ENCODE assay signal across 9 mouse cellular contexts in the genomic region with DNA sequence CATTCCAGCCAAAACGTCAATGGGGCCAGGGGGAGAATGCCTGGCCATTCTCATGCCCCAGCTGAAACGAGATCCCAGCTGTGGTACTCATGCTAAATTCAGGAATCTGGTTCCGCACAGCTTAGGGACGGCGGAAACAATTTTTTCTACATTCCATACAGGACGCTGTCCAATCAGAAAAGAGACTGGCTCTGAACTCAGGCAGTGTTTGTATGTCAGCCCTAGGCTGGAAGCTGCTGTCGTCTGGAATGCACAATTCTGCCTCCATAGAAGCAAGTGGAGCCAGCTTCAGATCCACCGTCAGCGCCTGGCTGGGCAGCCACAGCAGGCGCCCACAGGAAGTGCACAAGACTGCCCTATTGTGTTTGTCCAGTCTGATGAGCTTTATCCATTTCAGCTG. TPM values are rescaled to one million over a fixed set of nuclear protein-coding genes. Genes with fewer than 3 reads are reported as not detected.
DNase-seq lines count a peak whose midpoint lies in the region; ATAC-seq and TF ChIP-seq lines count a peak whose summit lies in the region.
"Had no signal": no experiment of that assay in that cellular context is flagged by ENCODE, and none has a peak within 500 bp of the region (broad histone marks: within the 10 kb centered on the region; RNA-seq: fewer than 3 reads in every experiment).

No protein-coding gene starts in this region.

- no peak overlapping the region for H3K9ac ChIP-seq in hindbrain, embryonic 14.5 days
- H3K9ac ChIP-seq in liver, postnatal 0 days (replicated peaks), result no peak overlapping the region
- no peak overlapping the region for H3K9ac ChIP-seq in stomach, embryonic 14.5 days (replicated peaks; ENCODE audit: low read depth, low read length)
- H3K9ac ChIP-seq: liver, embryonic 13.5 days had no signal

- 19% methylated on average over 10 of the region's 10 CpGs for WGBS in hindbrain, embryonic 14.5 days
- 54% methylated on average over 10 of the region's 10 CpGs for WGBS in liver, postnatal 0 days (ENCODE audit: insufficient replicate concordance)
- 8% methylated on average over 10 of the region's 10 CpGs for WGBS in stomach, embryonic 14.5 days

- TF ChIP-seq EP300 in liver, postnatal 0 days (IDR thresholded peaks at IDR 0.05; ENCODE audit: low read depth), result no peak

- intact Hi-C loops in left cerebral cortex, postnatal 4 days (cut with DNase I), result no loop called here

- H3K4me3 ChIP-seq in hindbrain, embryonic 14.5 days (replicated peaks; ENCODE audit: low read length), result no peak overlapping the region
- no peak overlapping the region for H3K4me3 ChIP-seq in liver, postnatal 0 days (ENCODE audit: low read depth, low read length)
- H3K4me3 ChIP-seq in stomach, embryonic 14.5 days (ENCODE audit: low read depth, low read length), result no peak overlapping the region
- H3K4me3 ChIP-seq: liver, embryonic 13.5 days had no signal

- H3K36me3 ChIP-seq in hindbrain, embryonic 14.5 days (replicated peaks; ENCODE audit: control insufficient read depth, insufficient read depth), result no peaks in the 10 kb centered on the region
- H3K36me3 ChIP-seq in liver, postnatal 0 days (replicated peaks; ENCODE audit: insufficient read depth, low read length), result no peaks in the 10 kb centered on the region
- H3K36me3 ChIP-seq in stomach, embryonic 14.5 days (ENCODE audit: control insufficient read depth, insufficient read depth, low read length), result no peaks in the 10 kb centered on the region
- H3K36me3 ChIP-seq: liver, embryonic 13.5 days had no signal

- no peak for TF ChIP-seq CTCF in liver, postnatal 0 days (IDR thresholded peaks at IDR 0.05; ENCODE audit: low read depth)

- peak; percentile 26 for DNase-seq in kidney, adult 11 months
- DNase-seq in kidney, adult 8-10 months, result no peak
- DNase-seq in hindbrain, embryonic 14.5 days (ENCODE audit: low spot score), result no peak
- DNase-seq in liver, postnatal 0 days, result no peak
- DNase-seq in left cerebral cortex, postnatal 4 days, result no peak
- DNase-seq in thymus, postnatal 4 days, result no peak
- DNase-seq: liver, embryonic 13.5 days had no signal

- H3K4me2 ChIP-seq in hindbrain, embryonic 14.5 days (replicated peaks), result no peak overlapping the region
- H3K4me2 ChIP-seq in liver, postnatal 0 days (ENCODE audit: low read depth, low read length), result no peak overlapping the region
- peak overlapping the region; percentile 4; the same call in 1 of the 2 replicates for H3K4me2 ChIP-seq in stomach, embryonic 14.5 days (replicated peaks; ENCODE audit: low read depth, low read length)
- H3K4me2 ChIP-seq: liver, embryonic 13.5 days had no signal

- no peaks in the 10 kb centered on the region for H3K27me3 ChIP-seq in hindbrain, embryonic 14.5 days (ENCODE audit: control insufficient read depth, insufficient read depth, low read length)
- no peaks in the 10 kb centered on the region for H3K27me3 ChIP-seq in liver, postnatal 0 days (ENCODE audit: insufficient read depth, low read length)
- H3K27me3 ChIP-seq in stomach, embryonic 14.5 days (ENCODE audit: control insufficient read depth, insufficient read depth, low read length), result no peaks in the 10 kb centered on the region

- H3K9me3 ChIP-seq in hindbrain, embryonic 14.5 days (ENCODE audit: control insufficient read depth, low read length), result no peaks in the 10 kb centered on the region
- no peaks in the 10 kb centered on the region for H3K9me3 ChIP-seq in liver, postnatal 0 days (ENCODE audit: low read length)
- no peaks in the 10 kb centered on the region for H3K9me3 ChIP-seq in stomach, embryonic 14.5 days (ENCODE audit: control insufficient read depth, low read depth, low read length)
- H3K9me3 ChIP-seq: liver, embryonic 13.5 days had no signal

- H3K4me1 ChIP-seq in hindbrain, embryonic 14.5 days (replicated peaks; ENCODE audit: control insufficient read depth, insufficient read depth, low read length), result peaks cover 8% of the 10 kb centered on the region; the same call in 1 of the 2 replicates
- no peaks in the 10 kb centered on the region for H3K4me1 ChIP-seq in liver, postnatal 0 days (ENCODE audit: insufficient read depth)
- H3K4me1 ChIP-seq in stomach, embryonic 14.5 days (ENCODE audit: control insufficient read depth, insufficient read depth, low read length), result peaks cover 15% of the 10 kb centered on the region; the same call in 1 of the 2 replicates

- peak overlapping the region; percentile 54 for H3K27ac ChIP-seq in hindbrain, embryonic 14.5 days
- no peak overlapping the region for H3K27ac ChIP-seq in liver, postnatal 0 days (ENCODE audit: low read depth)
- H3K27ac ChIP-seq in stomach, embryonic 14.5 days (ENCODE audit: low read length), result peak overlapping the region; percentile 87
- H3K27ac ChIP-seq: liver, embryonic 13.5 days had no signal

- ATAC-seq in hindbrain, embryonic 14.5 days (ENCODE audit: low FRiP score), result peak; percentile 52; the same call in 1 of the 2 replicates
- 0 out of 2 replicates have a peak, but pooled peaks have one; percentile 7 for ATAC-seq in liver, postnatal 0 days
- ATAC-seq in stomach, embryonic 14.5 days (ENCODE audit: insufficient number of reproducible peaks, insufficient read depth, low FRiP score, low read depth), result peak; percentile 80
- ATAC-seq in monocyte, adult 5-6 weeks (replicated peaks; ENCODE audit: insufficient number of reproducible peaks, low FRiP score, low TSS enrichment, poor library complexity, severe bottlenecking), result no peak

RNA-seq across cellular contexts. Expression of gene Gpsm1, which starts 5.6 kb away (rescaled TPM):
- 96.7 and 101 TPM in 2 replicates for polyA plus RNA-seq in hindbrain, embryonic 14.5 days (2014; fragmentation: Nextera tagmentation; extraction: Ambion mirVana)
- polyA plus RNA-seq in liver, postnatal 0 days (2015; fragmentation: Nextera tagmentation; extraction: Ambion mirVana), result 1.9 TPM in 2 replicates
- 24.0 and 24.1 TPM in 2 replicates for polyA plus RNA-seq in stomach, embryonic 14.5 days (2014; fragmentation: Nextera tagmentation; extraction: Ambion mirVana)
- total RNA-seq in left cerebral cortex, postnatal 4 days (2021), result 100 to 1,000 TPM; 179 to 190 TPM
- total RNA-seq in monocyte, adult 5-6 weeks (2017), result 10.2 to 26.9 TPM (median 12.7 TPM) in 3 replicates

RNA-seq across cellular contexts. Expression of gene Ccdc187, which starts 15.4 kb away (rescaled TPM):
- polyA plus RNA-seq in hindbrain, embryonic 14.5 days (2014; fragmentation: Nextera tagmentation; extraction: Ambion mirVana), result 0.25 and 0.29 TPM in 2 replicates
- polyA plus RNA-seq in liver, postnatal 0 days (2015; fragmentation: Nextera tagmentation; extraction: Ambion mirVana), result 0.01 TPM in 1 of 2 replicates, not detected in the other
- polyA plus RNA-seq in stomach, embryonic 14.5 days (2014; fragmentation: Nextera tagmentation; extraction: Ambion mirVana), result 0.58 and 1.1 TPM in 2 replicates
- total RNA-seq in left cerebral cortex, postnatal 4 days (2021), result 1 to 10 TPM; 1.9 TPM
- not detected in 3 replicates for total RNA-seq in monocyte, adult 5-6 weeks (2017)

RNA-seq across cellular contexts. Expression of gene Dnlz, which starts 42.2 kb away (rescaled TPM):
- polyA plus RNA-seq in hindbrain, embryonic 14.5 days (2014; fragmentation: Nextera tagmentation; extraction: Ambion mirVana), result 27.7 and 28.3 TPM in 2 replicates
- polyA plus RNA-seq in liver, postnatal 0 days (2015; fragmentation: Nextera tagmentation; extraction: Ambion mirVana), result 7.5 and 7.9 TPM in 2 replicates
- polyA plus RNA-seq in stomach, embryonic 14.5 days (2014; fragmentation: Nextera tagmentation; extraction: Ambion mirVana), result 25.6 and 27.6 TPM in 2 replicates
- total RNA-seq in left cerebral cortex, postnatal 4 days (2021), result 10 to 100 TPM; 23.3 to 25.8 TPM
- 3.4 to 8.6 TPM (median 3.7 TPM) in 3 replicates for total RNA-seq in monocyte, adult 5-6 weeks (2017)

RNA-seq across cellular contexts. Expression of gene Card9, which starts 51.0 kb away (rescaled TPM):
- 1.9 and 2.1 TPM in 2 replicates for polyA plus RNA-seq in hindbrain, embryonic 14.5 days (2014; fragmentation: Nextera tagmentation; extraction: Ambion mirVana)
- polyA plus RNA-seq in liver, postnatal 0 days (2015; fragmentation: Nextera tagmentation; extraction: Ambion mirVana), result 2.1 and 2.2 TPM in 2 replicates
- polyA plus RNA-seq in stomach, embryonic 14.5 days (2014; fragmentation: Nextera tagmentation; extraction: Ambion mirVana), result 0.51 and 0.88 TPM in 2 replicates
- total RNA-seq in left cerebral cortex, postnatal 4 days (2021), result 1 to 10 TPM; 1.1 to 1.4 TPM
- 82.3 to 116 TPM (median 106 TPM) in 3 replicates for total RNA-seq in monocyte, adult 5-6 weeks (2017)
